Mouse (Mus musculus) brain, adult 2 months (tissue): ENCODE measurements at regions not wholly inside any gene's neighbourhood (a gene's known extent, or its start where the extent isn't known, plus 50 kb on each side); places are given as distances from the start of the nearest gene placed in this dataset.
A peak's percentile ranks its signal among the peaks of the same experiment; 100 is the strongest.

ENCODE experiments used
- DNase-seq: peaks from one replicate; pipeline ENCODE4 v3.0.0; 2011; ENCODE audit warnings: low read depth, low spot score

- no peak for DNase-seq
Measured at GRCm38 (mm10) chr1:61562091-61562490, 76.5 kb upstream of the Pard3b start.

GRCm38 (mm10) chr1:61565471-61565870, 73.2 kb upstream of the Pard3b start:
- peak; percentile 57 for DNase-seq

DNA sequence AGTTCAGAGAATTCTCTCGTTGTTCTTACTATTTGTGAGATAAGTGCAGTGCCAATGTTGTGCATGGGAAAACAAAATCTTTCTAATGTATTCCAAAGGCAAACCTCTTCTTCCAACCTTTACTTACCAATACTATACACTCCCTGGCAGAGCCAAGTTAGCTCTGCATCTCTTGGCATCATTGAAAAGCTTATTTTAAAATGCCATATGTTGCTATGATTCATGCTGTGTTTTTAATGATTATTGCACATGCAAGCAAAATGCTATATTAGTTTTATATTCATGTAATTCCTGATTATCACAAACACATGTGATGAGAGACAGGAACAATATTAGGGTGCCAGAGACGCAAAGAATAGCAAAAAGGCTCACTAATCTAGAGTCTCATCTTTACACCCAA, 64.3 kb upstream of the Pard3b start:
- peak; percentile 18 for DNase-seq

DNA sequence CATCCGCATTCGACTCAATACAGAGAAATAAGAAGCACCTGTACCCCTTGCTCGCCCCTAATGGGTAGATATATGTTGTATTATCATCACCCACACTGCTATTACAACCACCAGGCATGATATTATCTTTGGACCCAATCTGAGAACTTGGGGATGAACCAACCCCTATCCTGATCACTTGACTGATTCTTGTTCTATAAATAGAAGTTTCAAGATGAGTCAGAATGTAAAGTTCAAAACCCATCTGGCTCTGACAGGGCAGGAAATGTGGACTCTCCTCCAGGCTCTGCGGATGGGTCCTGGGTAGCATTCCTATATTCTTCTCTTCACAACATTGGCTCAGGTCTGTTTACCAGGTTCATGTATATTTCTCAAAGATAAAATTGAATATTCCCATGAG, 61.9 kb upstream of the Pard3b start:
- no peak for DNase-seq

DNA sequence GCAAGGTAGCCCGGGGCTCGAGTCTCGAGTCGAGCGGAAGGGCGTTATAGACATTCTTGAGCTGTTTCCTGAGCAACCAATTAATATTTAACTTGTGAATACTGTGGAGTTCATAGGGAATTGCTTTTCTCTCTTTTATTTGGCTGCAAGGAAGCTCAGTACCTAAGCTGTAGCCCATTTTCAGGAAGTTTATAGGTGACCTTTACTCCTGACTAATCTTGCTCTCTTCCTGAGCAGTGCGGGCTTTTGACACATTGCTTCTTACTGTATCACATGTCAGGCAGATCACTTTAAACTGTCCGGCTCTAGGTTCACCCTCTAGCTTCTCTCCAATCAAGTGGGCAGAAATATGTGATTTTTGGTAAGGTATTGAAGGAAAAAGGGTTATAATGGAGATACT, 51.4 kb upstream of the Pard3b start:
- DNase-seq, result no peak
